Mouse (Mus musculus) urinary bladder, adult 18-20 months (tissue): Measurements from ENCODE around the gene Qrsl1.
A peak's percentile ranks its signal among the peaks of the same experiment; 100 is the strongest.
"Not testable (repeated sequence)": the region's sequence is repeated elsewhere in the genome, so short reads cannot be mapped to it uniquely, and the experiment has no call there.

ENCODE experiments used
- DNase-seq, 2 experiments: peaks; one replicate each; pipeline ENCODE4 v3.0.0; 2022; ENCODE audit warnings: low spot score in 2 of 2, mixed read lengths in 2 of 2

Qrsl1 gene

DNA sequence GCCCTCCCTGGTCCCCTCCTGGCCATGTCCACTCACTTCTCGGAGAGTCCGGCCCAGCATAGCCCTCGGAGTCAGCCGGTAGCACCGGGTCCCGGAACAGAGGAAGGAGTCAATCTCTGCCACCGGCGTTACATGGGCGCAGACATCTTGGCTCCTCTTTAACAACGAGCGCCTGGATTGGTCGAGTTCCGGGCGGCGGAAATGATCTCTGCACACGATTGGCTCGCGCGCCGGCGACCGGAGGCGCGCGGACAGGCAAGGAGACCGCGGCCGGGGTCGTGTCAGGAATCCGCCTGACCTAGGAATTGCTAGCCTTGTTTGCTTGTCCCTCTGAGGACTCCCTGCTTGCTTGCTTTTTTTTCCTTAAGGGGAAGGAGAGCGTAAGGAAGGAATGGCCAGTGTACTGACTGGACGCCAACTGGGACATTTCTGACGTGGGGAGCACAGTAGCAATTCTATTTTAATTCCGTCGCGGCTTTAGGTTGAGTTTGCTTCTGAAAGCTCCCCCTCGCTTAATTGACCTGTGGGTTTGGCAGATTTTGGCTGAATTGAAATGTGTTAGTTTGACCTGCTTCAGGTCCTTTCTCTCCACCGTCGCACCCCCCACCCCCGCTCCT, at the start of gene Qrsl1, which contains the start of gene Rtn4ip1:
TSS of gene Qrsl1 (minus strand) at position 168 of the 617 bp plus-strand sequence.
TSS of gene Rtn4ip1 (plus strand) at position 230 of the 617 bp plus-strand sequence.
- peak; percentile 88 for DNase-seq

DNA sequence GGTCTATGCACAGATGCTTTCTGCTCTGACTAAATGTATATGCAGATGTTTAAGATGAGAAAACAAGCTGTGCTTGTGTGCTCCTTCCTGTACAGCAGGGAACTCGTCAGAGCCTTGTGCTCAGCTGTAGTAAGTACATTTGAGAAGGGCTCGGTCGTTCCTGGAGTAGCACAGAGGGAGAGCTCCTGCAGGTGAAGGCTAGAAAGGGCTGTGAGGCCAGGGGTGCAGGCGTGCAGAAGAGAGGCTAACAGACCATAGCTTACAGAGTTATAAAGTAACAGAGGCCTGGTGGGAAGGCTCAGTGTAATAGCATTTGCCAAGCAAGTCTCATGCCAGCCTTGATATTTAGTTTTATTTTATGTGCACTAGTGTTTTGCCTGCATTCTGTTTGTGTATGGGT, 43.9 kb upstream of the Qrsl1 start:
- no peak for DNase-seq

DNA sequence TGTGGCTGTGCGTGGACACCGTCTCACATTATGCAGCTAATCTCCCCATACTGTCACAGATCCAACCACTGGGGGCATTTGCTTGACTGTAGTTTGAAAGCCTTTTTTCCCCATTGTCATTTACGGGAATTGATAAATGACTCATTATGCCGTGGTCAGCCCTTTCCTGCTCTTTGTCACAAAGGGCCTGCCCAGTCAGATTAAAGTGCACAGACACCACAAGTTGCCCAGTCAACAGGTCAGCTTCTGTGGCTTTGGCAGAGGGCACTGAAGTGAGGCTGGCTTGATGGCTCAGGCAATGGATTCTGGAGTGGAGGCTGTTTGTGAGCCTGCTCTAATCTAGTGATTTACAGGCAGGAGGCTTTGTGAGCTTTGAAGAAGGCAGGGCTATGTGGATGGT, 42.2 kb upstream of the Qrsl1 start:
- DNase-seq: no peak

DNA sequence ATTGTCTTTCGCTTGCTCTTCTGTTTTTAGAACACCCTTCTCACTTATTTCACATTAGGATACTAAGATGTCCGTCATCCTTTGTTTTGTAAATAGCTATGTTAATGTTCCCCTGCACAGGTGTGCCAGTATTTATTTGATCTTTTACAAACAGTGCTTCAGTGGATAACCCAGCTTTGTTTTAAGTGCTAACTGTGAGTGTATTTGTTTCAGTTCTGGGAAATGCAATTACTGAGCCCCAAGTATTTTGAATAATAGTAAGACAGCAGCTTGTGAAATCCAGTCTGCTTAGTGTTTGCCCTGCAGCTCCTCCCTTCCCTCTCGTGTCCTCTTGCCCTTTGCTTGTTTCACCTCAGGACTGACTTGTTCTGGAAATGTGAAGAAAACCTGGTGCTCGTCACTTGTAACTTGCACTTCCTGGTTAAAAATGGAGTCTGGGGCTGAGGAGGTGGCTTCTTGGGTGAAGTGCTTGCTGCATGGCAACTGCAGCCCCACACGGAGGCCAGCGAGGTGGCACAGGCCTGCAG, 37.7 kb upstream of the Qrsl1 start:
- no peak for DNase-seq

DNA sequence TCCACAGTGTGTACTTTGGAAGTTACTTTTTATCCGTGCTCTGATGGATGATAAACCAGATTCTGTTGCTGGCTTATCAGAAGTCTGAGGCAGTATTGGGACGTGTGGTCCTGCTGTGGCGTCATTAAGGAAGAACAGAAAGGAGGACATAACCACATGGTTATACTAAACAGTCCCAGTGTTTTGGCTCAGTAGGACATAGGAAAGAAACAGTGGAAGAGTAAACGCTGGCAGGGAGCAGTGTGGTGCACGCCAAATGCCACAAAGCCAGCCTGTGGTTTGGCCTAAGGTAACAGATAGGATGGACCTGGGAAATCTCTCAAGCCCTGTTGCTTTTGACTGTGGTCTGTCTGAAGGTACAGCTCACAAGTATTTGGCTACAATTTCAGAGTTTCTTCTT, 27.1 kb upstream of the Qrsl1 start:
- no peak for DNase-seq

DNA sequence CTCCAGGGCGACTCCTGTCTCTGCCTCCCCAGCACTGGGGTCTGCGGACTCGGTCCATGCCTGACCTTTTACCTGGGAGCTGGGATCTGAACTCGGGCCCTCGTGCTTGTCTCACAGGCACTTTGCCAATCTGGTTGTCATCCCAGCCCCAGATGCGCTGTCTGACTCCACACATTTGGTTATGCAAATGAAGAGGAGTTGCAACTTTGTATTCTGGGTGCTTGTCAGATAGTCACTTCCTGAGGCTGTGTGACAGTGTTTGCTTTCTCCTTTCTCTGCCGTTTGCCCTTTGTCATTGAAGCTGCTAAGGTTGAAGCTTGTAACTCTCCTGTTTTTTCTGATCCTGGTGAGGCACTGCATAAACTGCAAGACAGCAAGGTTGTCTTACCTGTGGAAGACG, 26.2 kb upstream of the Qrsl1 start:
- no peak for DNase-seq

DNA sequence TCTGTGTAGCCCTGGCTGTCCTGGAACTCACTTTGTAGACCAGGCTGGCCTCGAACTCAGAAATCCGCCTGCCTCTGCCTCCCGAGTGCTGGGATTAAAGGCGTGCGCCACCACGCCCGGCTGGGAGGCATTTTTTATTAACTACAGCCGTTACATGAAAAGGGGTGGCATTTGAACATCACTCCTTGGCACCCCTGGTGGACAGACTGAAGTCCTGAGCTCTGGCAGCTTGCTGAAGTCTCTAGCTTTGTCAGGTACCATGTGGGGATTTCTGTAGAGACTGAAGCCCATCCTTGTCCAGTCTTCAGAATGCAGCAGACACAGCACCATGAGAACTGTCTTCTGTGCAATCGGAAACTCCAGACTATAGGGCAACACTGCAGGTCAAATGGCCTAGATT, 24.2 kb upstream of the Qrsl1 start:
- not testable (repeated sequence) for DNase-seq

DNA sequence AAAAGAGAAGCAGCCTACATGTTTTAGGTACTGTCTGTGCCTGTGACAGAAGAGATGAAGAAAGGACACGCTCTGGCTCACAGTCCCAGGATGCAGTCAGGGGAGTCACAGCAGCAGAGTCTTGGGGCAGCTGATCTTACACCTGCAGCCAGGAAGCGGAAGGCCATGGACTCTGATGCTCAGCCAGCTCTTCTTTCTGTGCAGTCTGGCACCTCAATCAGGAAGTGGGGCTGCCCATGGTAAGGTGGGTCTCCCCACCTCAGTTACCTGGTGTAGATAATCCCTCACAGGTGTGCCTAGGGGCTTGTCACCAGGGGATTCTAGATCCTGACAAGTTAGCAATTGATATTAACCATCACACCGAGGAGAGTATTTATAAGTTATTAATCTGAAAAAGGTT, 21.6 kb upstream of the Qrsl1 start:
- no peak for DNase-seq

DNA sequence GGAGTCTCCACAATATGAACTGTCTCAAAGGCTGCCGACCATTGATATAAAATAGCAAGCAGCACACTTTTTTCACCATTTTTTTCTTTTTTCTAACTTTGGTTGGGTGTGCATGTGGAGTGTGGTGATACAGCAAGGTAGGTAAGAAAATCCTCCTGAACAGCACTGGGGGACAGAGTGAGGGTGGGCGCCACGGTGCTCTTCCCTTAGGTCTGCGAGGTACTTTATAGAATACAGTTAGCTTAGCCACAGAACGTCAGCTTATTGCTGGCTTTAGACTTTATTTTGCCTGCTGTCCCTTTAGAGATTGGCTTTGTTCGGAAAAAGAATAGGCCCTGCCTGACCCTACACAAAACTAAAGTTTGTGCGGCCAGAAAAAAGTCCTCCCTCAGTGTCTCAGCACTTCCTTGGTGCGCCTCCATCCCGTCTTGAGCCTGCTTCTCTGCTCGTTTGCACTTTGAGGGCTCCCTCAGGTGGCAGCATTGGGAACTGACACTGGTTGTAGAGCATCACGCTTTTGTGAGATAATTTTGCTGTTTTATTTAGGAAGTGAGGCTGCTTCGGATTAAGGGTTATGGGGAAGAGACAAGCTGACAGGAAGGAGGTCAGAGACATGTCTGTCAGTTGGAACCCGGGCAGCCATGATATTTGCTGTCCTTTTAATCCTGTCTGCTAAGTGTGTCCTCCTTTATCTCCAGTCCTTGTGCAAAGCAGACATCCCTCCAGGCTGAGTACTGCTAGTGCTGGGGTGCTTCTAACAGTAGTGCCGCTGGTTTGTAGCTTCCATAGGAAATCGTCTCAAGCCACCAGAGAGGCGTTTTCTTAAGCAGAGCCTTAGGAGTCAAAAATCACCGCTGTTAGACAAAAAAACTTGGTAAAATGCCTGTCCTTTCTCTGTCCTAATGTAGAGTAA, 17.4 kb upstream of the Qrsl1 start:
- peak; percentile 55 to 81 for DNase-seq

DNA sequence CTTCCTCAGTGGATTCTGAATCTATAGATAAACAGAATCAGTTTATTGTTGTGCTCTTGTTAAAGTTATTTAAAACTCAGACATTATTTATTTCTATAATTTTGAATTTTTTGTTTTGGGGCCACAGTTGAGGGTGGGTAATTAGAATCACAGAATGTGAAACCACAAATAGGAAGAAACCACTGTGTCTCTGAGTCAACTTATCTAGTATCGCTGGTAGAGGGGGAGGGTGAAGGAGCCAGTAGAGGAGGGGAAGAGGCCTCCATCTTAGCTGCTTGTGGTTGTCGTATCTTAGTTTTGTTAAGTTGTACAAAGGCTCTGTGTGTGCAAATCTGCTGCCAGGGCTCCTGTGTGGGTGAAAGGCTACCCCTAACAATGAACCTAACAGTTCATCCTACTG, 15.2 kb upstream of the Qrsl1 start:
- no peak for DNase-seq

DNA sequence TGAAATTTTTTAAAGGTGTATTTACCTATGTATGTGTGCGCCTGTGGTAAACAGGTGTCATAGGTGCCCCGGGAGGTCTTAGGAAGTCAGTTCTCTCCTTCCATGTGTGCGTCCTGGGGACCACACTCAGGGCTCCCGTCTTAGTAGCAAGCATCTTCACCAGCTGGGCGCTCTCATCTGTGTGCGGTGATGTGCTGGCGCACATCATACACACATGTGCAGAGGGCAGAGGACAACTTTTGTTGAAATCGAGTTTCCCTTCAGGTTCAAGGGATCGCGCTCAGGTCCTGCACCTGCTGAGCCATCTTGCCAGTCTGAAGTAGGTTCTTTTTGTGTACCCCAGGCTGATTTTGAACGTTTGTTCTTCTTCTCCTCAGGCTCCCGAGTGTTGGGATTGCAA, 14.6 kb upstream of the Qrsl1 start:
- no peak for DNase-seq

DNA sequence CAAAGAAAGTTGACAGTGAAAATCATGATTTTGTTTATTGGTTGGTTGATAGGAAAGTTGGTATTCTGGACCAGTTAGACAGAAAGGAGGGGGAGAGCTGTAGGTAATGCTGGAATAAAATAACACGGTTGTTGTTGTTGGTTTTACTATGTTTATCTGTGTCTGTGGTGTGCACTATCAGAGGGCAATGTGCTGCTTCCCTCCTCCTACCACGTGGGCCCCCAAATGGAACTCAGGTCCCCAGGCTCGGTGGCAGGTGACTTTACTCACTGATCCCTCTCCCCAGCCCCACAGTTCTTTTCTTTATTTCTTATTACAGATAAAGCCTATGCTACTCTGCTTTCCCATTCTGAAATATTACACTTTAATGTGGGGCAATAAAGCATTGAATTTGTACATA, 10.7 kb upstream of the Qrsl1 start:
- no peak for DNase-seq

DNA sequence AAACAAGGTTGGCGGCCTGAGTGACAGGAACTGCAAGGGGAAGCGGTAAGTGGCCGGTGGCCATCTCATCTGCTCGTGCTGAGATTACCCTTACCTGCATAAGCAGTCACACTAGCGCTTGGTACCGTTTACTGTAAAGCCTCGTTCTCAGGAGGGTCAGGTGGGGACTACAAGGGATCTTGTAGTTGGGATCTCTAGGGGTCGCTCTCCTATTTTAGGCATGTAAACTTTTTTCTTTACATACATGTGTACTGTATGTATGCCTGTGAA, 9.3 kb upstream of the Qrsl1 start:
- DNase-seq: no peak

DNA sequence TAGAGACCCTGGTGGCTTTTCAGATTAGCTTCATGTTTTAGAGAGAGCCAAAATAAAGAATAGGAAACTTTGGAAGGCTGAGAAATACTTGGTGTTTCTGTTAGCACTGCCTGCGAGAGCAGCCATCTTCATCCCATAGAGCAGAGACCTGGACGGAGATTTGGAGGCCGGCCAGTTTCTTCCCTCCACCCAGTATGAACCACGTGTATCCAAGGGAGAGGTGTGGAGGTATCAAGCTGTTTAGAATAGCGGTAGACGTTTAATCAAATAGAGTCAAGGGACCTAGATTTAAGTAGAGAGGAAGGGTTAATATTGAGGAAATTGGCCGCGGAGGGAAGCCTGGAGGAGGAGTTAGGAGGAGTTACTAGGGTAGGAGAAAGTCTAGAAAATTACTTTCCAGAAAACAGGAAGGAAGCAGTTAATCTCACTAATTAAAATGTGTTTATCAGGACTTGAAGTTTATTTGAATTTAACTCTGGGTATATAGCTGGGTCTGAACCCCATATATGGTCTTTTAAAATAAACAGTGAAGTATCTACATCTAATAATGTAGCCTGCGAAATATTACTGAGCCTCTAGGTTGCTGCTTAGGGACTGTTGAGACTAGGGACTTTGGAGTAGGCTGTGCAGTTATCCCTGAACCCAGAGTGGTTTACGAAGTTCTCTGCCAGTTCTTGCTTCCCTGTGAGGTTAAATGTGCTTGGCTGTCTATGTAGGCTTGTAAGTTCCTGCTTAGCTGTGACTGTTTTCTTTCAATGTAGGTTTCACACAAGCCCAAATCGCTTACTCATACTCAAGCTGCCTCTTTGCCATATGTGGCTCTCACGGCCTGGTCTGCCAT, 8.7 kb upstream of the Qrsl1 start:
- no peak for DNase-seq

DNA sequence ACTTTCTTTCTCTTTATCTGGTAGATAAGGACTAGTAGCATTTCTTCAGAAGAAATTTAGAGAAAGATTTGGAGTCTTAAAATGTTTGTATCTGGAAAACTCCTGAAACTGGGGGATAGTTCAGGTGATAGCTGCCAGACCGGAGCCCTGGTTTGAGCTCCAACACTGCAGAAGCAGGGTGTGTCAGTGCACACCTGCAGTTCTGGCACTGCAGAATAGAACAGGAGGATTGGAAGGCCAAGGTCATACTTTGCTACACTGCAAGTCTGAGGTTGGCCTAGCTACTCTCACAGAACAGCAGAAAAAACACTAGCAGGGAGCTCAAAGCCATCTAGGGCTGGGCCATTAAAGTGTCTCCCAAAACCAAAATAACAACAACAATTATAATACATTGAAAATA, 3.0 kb upstream of the Qrsl1 start:
- no peak for DNase-seq

DNA sequence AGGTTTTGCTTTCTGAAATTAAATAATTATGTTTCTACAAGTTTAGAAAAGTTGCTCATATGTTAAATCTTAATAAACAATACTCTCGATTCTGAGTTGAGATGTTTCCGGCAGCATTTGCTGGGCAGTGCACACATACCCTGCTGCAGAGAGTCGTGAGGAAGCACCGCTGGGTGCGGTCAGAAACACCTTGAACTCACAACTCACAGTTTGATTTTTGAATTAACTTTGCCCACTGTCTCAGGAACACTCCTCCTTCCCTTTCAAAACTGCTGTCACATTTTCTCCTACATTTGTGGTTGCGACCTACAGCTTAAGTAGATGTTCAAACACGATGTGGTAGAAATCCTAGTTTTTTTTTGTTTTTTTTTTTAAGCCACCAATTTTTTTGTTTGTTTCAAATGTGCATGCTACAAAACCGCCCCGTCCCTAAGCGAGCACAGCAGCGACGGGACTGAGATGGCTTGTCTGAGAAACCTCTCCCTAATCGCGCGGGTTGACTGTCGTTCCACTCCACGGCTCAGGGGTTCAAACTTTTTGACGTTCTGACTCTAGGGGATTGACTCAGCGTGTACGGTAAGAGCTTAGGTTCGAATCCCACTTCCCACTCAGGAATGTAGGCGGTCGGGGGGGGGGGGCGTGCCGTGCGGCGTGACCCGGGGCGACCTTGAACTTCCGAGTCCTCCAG, 518 bp downstream of the Qrsl1 start:
- no peak for DNase-seq

DNA sequence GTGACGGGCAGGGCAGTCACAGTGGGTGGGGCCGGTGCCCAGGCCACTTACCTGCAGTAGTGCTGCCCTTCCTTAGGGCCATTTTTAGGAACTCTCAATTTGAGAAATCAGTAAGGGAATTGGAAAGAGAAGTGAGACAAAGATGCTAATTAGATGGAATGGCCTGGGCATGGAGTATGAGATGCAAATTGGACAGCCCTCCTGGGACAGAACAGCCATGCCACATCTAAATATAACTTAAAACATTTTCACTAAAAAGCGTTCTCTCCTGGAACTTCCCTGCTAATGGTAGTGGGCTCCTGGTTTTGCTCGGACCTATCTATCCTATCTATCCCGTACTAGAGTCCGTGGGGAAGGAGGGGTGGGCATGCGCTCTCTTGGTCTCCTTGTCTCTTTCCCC, 3.3 kb downstream of the Qrsl1 start:
- DNase-seq: no peak

DNA sequence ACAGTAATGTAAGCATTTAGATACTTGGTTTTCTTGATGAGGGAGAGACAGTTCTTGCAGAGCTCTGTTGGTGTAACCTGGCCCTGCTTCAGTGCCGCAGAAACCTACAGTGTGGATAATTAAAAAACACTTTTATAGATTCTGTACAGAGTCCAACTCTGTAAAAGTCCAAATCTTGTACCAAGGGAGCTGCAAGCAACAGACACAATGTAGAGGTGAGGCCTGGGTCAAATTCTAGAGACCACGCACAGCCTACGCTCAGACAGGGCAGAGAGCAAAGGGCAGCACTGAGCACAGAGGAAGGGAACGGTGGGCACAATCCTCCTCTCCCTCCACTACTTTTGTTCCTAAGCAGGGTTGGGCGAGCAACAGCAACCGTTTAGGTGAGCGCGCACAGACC, 5.5 kb downstream of the Qrsl1 start:
- no peak for DNase-seq

DNA sequence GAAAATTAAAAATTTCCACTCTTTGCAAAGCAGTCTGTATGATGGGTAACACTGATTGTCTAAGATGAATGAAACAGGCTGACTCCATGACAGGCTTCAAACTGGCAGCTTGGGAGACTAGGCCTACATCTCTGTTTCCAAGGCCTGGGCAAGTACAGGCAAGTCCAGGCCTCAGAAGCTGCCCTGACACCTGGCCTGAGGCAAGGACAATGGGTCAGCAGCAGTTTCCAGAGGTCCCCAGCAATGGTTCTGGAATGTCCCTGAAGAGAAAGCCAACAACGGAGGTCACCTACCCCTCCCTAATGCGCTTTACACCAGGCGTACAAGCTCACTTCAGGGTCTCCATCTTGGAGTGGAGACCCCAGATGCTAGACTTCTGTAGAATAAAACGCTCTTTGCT, 8.6 kb downstream of the Qrsl1 start:
- DNase-seq: no peak

DNA sequence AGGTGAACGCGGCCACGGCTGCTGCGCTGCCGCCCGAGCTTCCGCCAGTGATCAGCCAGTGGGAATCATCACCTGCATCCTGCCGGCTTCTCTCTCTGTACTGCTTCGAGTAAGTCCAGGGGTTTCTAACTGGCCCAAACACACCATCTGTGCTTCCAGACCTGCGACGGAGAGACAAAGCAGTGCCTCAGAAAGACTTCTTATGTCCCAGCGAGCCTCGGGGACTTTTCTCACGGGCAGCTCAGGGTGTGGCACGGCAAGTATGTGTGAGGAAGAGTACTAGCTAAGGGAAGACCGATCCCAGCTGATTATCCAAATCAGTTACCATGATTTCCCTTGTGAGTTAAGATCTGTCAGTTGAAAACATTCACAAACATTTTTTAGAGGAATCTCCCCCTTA, 12.6 kb downstream of the Qrsl1 start:
- no peak for DNase-seq

DNA sequence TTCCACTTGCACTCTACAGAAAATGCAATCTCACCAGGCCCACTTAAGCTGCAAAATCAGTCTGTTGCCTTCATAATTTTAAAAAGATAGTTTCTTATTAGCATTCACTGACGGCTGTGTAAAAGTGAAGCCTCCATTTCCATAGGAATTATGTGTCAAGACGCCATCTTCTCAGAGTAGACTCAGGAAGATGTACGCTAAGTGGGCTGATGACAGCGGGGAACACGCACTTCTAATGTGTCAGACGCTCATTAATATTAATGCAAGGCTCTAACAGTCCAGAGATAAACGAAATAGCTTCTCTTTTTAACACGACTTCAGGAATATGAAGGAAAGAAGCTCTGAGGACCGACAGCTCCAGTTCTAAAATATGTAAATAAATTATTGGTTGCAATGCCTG, 13.9 kb downstream of the Qrsl1 start:
- no peak for DNase-seq

DNA sequence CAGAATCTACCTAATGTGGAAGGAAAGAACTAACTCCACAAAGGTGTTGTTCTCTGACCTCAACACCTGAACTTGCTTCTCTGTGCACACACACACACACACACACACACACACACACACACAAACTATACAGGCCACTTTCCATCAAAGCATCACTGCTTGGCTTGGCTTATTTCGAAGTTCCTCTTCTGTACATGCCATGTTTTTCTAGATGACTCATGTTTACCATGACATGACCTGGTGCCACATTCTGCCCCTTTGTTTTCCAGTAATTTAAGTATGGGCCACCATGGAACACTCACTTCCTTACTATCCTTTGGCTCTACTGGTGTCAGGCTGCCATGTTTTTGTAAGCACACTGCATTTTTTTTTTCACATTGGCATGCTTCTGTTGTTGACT, 30.1 kb downstream of the Qrsl1 start:
- DNase-seq: no peak
